Mouse (Mus musculus) left cerebral cortex, postnatal 36 days (tissue): Measurements from ENCODE around the gene Mcee. TPM values are rescaled to one million over a fixed set of nuclear protein-coding genes. Genes with fewer than 3 reads are reported as not detected.

Experiments
- DNase-seq, 2 experiments: peaks; one replicate each; pipeline ENCODE4 v3.0.0; 2021 to 2022; ENCODE audit warnings: low spot score in 2 of 2, mixed read lengths in 1 of 2
- intact Hi-C: fragments of 180-260 bp; cut with DNase I; formaldehyde crosslinking; loops from one replicate; pipeline ENCODE4 v1.15.1; 2025
- total RNA-seq, 2 experiments: library from RNA; stranded (reverse); gene quantifications; 2 replicates each; pipeline ENCODE4 v1.2.3; 2021

Mcee gene
- total RNA-seq: 10 to 100 TPM; 46.8 to 48.9 TPM

GRCm38 (mm10) chr7:64392122-64392818, at the start of gene Mcee, which contains the start of gene Mphosph10:
Mcee (plus strand) TSS chr7:64392607.
Mphosph10 (minus strand) TSS chr7:64392268.
- intact Hi-C loops: loop anchor here (5.0 to 10.0 kb wide), 3 partner anchors 113 to 350 kb away; partner anchors contain the start of gene Apba2
- peak; percentile 92 to 93 for DNase-seq

GRCm38 (mm10) chr7:64347813-64348212, 44.6 kb upstream of the Mcee start:
- no peak for DNase-seq
- intact Hi-C loops: no loop called here

GRCm38 (mm10) chr7:64349147-64349861, 43.1 kb upstream of the Mcee start:
- DNase-seq: peak; percentile 44 to 59
- intact Hi-C loops: no loop called here

GRCm38 (mm10) chr7:64351087-64351486, 41.3 kb upstream of the Mcee start:
- peak; percentile 62 to 64 for DNase-seq
- intact Hi-C loops: no loop called here

- intact Hi-C loops: no loop called here
These were observed 38.2 kb upstream of the Mcee start for GRCm38 (mm10) chr7:64354206-64354605.

GRCm38 (mm10) chr7:64356661-64357060, 35.7 kb upstream of the Mcee start:
- intact Hi-C loops: no loop called here
- no peak for DNase-seq

More at GRCm38 (mm10) chr7:64354206-64354605, 38.2 kb upstream of the Mcee start:
- DNase-seq: no peak

- intact Hi-C loops: no loop called here
- peak; percentile 38 to 40 for DNase-seq
These were observed 35.0 kb upstream of the Mcee start for GRCm38 (mm10) chr7:64357405-64357804.

- intact Hi-C loops: no loop called here
- DNase-seq: no peak
These were observed 33.7 kb upstream of the Mcee start for GRCm38 (mm10) chr7:64358666-64359065.

- DNase-seq: no peak
- intact Hi-C loops: no loop called here
These were observed 32.3 kb upstream of the Mcee start for GRCm38 (mm10) chr7:64359943-64360585.

- DNase-seq: peak in 1 of 2 experiments; percentile 40
- intact Hi-C loops: no loop called here
These were observed 31.8 kb upstream of the Mcee start for GRCm38 (mm10) chr7:64360586-64360945.

GRCm38 (mm10) chr7:64365863-64366262, 26.5 kb upstream of the Mcee start:
- intact Hi-C loops: no loop called here
- no peak for DNase-seq

- no peak for DNase-seq
- intact Hi-C loops: no loop called here
These were observed 22.6 kb upstream of the Mcee start for GRCm38 (mm10) chr7:64369841-64370240.

GRCm38 (mm10) chr7:64371940-64372878, 20.2 kb upstream of the Mcee start:
- intact Hi-C loops: no loop called here
- no peak for DNase-seq

- intact Hi-C loops: no loop called here
These were observed 19.1 kb upstream of the Mcee start for GRCm38 (mm10) chr7:64373147-64373829.

GRCm38 (mm10) chr7:64373830-64374562, 18.4 kb upstream of the Mcee start, which contains the start of gene Fan1:
Fan1 (minus strand) TSS chr7:64374095.
- intact Hi-C loops: no loop called here
- DNase-seq: peak; percentile 87 to 90

More at GRCm38 (mm10) chr7:64373147-64373829, 19.1 kb upstream of the Mcee start:
- no peak for DNase-seq

- intact Hi-C loops: loop anchor here (5.0 to 10.0 kb wide), 3 partner anchors 113 to 351 kb away; partner anchors contain the start of gene Apba2
- no peak for DNase-seq
These were observed 928 bp upstream of the Mcee start for GRCm38 (mm10) chr7:64391479-64391878.

GRCm38 (mm10) chr7:64392819-64393151, 378 bp downstream of the Mcee start:
- DNase-seq: no peak
- intact Hi-C loops: loop anchor here (5.0 to 10.0 kb wide), 3 partner anchors 112 to 350 kb away; partner anchors contain the start of gene Apba2

GRCm38 (mm10) chr7:64400725-64401124, 8.3 kb downstream of the Mcee start:
- no peak for DNase-seq
- intact Hi-C loops: no loop called here
